Mouse (Mus musculus) olfactory bulb, adult 2 months (tissue): ENCODE data around the gene Draxin. TPM values are rescaled to one million over a fixed set of nuclear protein-coding genes. Genes with fewer than 3 reads are reported as not detected.

Source experiments
- H3K27ac ChIP-seq: fragments of 200-500 bp; 2 replicates; pipeline ENCODE4 v1.5.1; 2012; ENCODE audit warnings: low read depth, low read length; ENCODE audit not compliant: insufficient read depth
- H3K4me1 ChIP-seq: fragments of 200-500 bp; 2 replicates; pipeline ENCODE4 v1.6.1; 2012; ENCODE audit warnings: low read length; ENCODE audit not compliant: control insufficient read depth, insufficient read depth
- H3K4me3 ChIP-seq: fragments of 200-500 bp; 2 replicates; pipeline ENCODE4 v1.5.1; 2012; ENCODE audit warnings: mild to moderate bottlenecking, low read depth, low read length, moderate library complexity; ENCODE audit not compliant: insufficient read depth
- CTCF ChIP-seq: fragments of 200-500 bp; IDR thresholded peaks from 2 replicates; pipeline ENCODE4 v1.5.1; 2012; ENCODE audit warnings: low read depth, mild to moderate bottlenecking, low read length, moderate library complexity; ENCODE audit not compliant: insufficient read depth
- POLR2A ChIP-seq: fragments of 200-500 bp; IDR thresholded peaks from 2 replicates; pipeline ENCODE4 v1.6.1; 2012; ENCODE audit warnings: mild to moderate bottlenecking, low read depth, low read length, moderate library complexity; ENCODE audit not compliant: insufficient read depth
- WGBS: fragments of 180-500 bp; shearing (Covaris S2); methylation state at CpG from one replicate; pipeline ENCODE4 v1.1.7; 2018; 5-methylcytosine and 5-hydroxymethylcytosine counted together
- polyA plus RNA-seq: library from polyadenylated mRNA; stranded (reverse); fragments of >200 nt; gene quantifications from 2 replicates; pipeline ENCODE4 v1.2.4, GENCODE M21; 2012; ENCODE audit warnings: low replicate concordance; ENCODE audit not compliant: missing spikeins, insufficient read depth, insufficient read length

Draxin gene
- polyA plus RNA-seq, 1 experiment: not detected

DNA sequence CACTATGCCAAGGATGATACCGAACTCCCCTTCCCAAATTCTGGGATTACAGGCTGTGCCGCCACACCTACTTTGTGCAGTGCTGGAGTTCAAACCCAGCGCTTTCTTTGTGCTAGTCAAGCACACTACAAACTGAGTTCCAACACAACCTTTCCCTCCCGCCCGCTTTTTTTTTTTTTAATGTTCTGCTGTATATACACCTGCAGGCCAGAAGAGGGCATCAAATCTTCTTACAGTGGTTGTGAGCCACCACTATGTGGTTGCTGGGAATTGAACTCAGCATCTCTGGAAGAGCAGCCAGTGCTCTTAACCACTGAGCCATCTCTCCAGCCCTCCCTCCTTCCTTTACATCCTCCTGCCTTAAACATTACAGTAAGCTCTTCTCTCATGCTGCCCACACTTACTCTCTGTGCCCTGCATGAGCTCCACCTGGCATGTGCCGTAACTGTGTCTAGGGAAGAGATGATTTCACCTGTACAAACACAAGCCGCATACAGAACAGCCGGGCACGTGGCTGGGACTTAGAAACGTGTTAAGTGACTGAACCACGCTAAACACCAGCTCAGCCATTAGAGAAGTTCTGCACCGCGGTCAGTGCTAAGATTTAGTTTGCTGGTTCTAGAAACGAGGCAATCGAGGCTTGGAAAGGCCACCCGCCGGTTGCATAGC lies 55.8 kb downstream of the Draxin start:
- Histone ChIP-seq H3K4me3 (peak overlapping the region; percentile 5; the same call in 1 of the 2 replicates), H3K4me1 (peaks cover 5% of the 10 kb centered on the region; the same call in 1 of the 2 replicates), H3K27ac (no peak overlapping the region)
- 46% methylated on average over 17 of the region's 17 CpGs for WGBS
- no peak for TF ChIP-seq POLR2A
- no peak for TF ChIP-seq CTCF

DNA sequence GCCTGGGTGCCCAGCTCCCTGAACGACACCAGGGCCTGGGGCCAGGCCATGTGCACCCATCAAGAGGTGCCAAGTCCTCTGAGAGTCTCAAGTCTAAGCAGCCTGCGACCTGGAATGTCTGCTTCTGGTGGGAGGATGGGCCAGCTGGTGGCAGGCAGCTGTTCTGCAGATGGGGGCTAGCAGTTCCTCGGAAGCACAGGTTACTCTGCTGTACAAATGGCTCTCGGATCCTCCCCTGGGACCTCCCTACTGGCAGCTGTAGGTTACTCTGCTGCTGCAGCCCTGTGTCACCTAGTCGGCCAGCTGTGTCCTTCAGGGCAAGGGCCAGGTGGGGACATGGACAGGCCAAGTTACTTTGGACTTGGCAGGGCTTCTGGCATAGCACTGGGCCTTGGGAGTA lies 59.0 kb downstream of the Draxin start:
- H3K27ac ChIP-seq: no peak overlapping the region
- H3K4me1 ChIP-seq: peaks cover 7% of the 10 kb centered on the region; the same call in 1 of the 2 replicates
- no peak overlapping the region for H3K4me3 ChIP-seq
- no peak for TF ChIP-seq CTCF
- no peak for TF ChIP-seq POLR2A
- WGBS: 70% methylated on average over 5 of the region's 5 CpGs

DNA sequence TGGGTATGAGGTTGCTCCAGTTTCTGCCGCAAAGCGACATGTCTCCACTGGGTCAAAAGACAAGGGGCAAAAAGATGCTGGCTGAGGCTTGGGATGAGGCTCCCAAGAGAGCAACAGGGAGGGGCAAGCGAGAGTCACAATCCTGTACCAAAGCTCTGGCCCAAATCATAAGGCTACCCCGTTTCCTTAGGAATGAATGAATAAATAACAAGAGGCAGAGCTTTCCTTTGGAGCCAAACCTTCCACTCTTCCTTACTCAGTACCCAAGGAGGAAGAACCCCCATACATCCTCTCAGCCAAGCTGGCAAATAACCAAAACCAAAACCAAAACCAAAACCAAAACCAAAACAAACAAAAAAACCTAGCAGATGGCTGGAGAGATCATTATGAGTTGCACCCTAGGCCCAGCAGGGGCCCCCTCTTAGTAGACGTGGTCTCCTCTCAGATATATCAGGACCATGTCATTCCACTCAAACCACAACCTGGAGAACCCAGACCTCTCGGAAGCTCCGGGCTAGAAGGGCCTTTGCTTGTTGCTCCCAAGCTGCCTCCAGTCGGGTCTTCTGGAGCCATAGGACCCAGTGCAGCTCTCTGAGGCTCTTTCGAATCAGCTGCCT lies 60.8 kb downstream of the Draxin start:
- Histone ChIP-seq H3K4me3 (no peak overlapping the region), H3K4me1 (peaks cover 6% of the 10 kb centered on the region; the same call in 1 of the 2 replicates), H3K27ac (no peak overlapping the region)
- TF ChIP-seq POLR2A: no peak
- no peak for TF ChIP-seq CTCF
- WGBS: 91% methylated on average over 9 of the region's 9 CpGs

DNA sequence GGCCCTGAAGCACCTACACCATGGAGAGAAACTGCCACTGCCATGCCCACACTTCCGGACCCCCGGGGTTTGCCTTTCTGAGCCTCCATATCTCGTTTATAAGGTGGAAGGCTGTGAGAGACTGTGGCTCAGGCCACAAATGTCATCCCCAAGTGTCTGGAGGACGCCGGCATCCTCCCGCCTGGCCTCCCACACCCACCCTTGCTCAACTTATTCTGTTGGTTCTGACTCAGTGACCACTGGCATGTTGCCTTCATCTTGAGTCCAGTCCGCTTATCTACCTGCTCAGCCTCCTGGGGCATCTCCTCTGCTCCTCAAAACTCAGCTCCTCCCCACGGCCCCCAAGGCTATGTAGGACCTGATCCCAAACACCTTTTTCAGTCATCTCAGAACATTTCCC lies 63.2 kb downstream of the Draxin start:
- WGBS: 90% methylated on average over 8 of the region's 8 CpGs
- H3K4me3 ChIP-seq: no peak overlapping the region

DNA sequence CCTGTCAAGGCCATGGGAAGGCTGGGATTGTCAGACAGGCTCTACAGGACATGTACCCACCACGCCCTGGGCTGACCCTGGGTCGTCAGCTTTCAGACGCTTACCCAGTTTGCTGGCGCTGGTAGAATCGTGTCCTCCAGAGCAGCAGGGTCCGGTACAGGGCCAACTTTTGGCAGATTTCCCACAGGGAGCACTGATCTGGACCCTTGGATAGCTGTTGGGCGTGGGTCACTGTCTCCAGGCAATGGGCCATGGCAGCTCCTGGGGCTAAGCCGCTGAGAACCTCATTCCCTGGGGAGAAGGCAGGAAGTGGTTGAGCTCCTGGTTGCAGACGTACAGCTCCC lies 64.1 kb downstream of the Draxin start:
- Histone ChIP-seq H3K27ac (no peak overlapping the region), H3K4me1 (peaks cover 6% of the 10 kb centered on the region; the same call in 1 of the 2 replicates), H3K4me3 (no peak overlapping the region)
- TF ChIP-seq POLR2A (no peak), CTCF (no peak)
- 66% methylated on average over 9 of the region's 9 CpGs for WGBS

More for the DNA sequence above, 63.2 kb downstream of the Draxin start:
- Histone ChIP-seq H3K27ac (no peak overlapping the region), H3K4me1 (peaks cover 6% of the 10 kb centered on the region; the same call in 1 of the 2 replicates)
- TF ChIP-seq POLR2A: no peak
- no peak for TF ChIP-seq CTCF

DNA sequence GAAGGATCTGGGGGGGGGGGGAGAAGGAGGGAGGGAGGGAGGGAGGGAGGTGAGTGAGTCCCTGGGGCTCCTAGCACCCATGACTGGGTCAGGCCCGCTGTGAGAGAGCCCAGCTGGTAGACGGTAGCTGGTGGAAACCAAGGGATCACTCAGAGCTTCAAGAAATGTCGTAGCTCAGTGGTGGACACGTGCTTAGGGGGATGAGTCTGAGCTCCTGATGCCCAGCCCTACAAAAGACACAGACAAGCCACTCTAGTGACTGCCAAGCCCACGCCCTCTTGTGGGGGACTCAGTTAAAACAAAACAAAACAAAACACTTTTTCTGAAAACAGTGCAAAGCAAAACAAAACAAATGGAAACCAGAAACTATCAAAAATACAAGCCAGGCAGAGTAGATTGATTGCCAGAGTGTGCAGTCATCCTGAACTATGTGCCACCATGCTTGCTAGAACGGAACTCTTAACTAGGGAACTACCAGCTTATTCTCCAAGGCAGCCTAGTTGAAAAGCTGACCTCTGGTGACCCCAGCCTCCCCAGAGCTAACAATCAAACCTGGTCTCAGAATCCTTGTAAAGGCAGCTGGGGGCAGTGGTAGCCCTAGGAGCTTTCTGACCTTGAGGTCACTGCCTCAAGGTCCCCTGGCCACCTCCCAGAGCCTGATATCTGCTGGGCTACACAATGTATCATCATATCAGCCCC lies 64.6 kb downstream of the Draxin start:
- no peak for TF ChIP-seq CTCF
- TF ChIP-seq POLR2A: no peak
- WGBS: 48% methylated on average over 6 of the region's 6 CpGs
- Histone ChIP-seq H3K4me1 (peaks cover 6% of the 10 kb centered on the region; the same call in 1 of the 2 replicates), H3K27ac (no peak overlapping the region), H3K4me3 (no peak overlapping the region)

DNA sequence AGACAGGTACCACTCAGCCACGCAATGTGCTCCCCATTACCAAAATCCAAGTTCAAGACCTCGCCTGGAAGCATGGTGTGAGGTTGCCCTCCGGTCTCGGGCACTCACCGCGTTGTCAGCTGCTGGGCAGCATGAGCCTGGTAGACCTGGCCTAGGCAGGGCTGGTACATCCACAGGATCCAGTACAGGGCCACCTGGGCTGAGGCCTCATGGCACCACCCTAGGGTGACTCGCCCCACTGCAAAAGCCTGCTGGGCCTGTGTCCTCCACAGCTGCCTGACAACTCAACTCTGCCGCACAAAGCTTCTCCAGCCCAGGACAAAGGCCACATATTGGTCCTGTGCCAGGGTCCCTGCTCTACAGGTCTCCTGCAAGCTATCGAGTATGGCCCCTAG lies 69.4 kb downstream of the Draxin start:
- TF ChIP-seq POLR2A (no peak), CTCF (no peak)

DNA sequence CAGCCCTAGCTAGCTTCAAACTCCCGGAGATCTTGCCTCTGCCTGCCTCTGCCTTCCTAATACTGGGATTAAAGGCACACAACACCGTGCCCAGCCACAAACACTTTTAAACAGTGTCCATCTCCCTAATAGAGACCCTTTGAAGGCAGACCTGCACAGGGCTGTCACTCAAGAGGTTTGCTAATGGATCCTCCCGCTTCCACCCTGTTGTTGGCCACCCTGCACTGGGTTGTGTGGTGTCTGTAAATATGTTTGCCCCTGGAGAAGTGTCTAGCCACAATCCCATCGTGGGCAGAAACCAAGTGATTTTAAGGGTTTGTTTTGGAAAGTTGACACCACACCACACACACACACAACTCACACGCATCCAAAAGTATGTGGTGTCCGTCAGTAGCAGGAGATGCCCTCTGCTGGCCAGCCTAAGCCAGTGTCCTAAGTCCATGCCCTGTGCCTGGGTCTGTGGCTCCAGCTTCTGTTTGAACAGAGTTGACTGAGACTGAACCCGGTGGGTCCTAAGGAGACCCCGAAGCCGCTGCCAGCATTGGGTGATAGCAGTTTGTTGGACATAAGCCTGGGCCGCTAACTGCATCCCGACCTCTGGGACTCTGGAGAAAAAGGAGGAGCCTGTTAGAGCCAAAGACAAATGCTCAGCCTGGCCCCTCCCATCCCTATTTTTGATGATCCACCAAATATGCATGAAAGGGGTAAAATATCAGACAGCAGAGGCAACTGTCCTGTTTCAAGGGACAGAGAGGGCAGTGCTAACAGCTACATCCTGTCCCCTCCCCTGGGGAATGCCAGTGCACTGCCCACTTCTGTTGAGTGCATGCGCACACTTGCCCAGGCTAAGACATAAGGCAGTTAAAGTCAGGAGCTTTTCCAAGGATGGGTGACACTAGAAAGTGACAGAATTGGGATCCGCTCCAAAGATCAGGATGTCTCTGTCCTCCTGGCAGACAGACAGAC lies 70.1 kb downstream of the Draxin start:
- TF ChIP-seq CTCF (peak; percentile 24; the same call in 1 of the 2 replicates), POLR2A (no peak)
- Histone ChIP-seq H3K27ac (no peak overlapping the region), H3K4me1 (no peaks in the 10 kb centered on the region), H3K4me3 (no peak overlapping the region)
- 49% methylated on average over 13 of the region's 13 CpGs for WGBS

More for the DNA sequence above, 69.4 kb downstream of the Draxin start:
- 89% methylated on average over 9 of the region's 9 CpGs for WGBS
- Histone ChIP-seq H3K4me3 (no peak overlapping the region), H3K27ac (no peak overlapping the region), H3K4me1 (no peaks in the 10 kb centered on the region)
